Mouse (Mus musculus) limb, embryonic 12.5 days (tissue): ENCODE results near the gene Ptpra. TPM values are rescaled to one million over a fixed set of nuclear protein-coding genes. Genes with fewer than 3 reads are reported as not detected.
"Not testable (repeated sequence)": the region's sequence is repeated elsewhere in the genome, so short reads cannot be mapped to it uniquely, and the experiment has no call there.

Experiments
- ATAC-seq: fragments of 200-750 bp; cut with Nextera tagmentation; 2 replicates; pipeline ENCODE4 v1.8.0; 2017; ENCODE audit warnings: low read depth, moderate TSS enrichment; ENCODE audit not compliant: insufficient number of reproducible peaks, insufficient read depth, low FRiP score, low TSS enrichment
- H3K27ac ChIP-seq: fragments of 300-500 bp; sonication (generic); 2 replicates; pipeline ENCODE4 v1.5.1; 2016; ENCODE audit warnings: mild to moderate bottlenecking, moderate library complexity
- H3K27me3 ChIP-seq: fragments of 300-500 bp; sonication (generic); 2 replicates; pipeline ENCODE4 v1.6.1; 2016; ENCODE audit warnings: mild to moderate bottlenecking, moderate library complexity
- H3K36me3 ChIP-seq: fragments of 300-500 bp; sonication (generic); 2 replicates; pipeline ENCODE4 v1.6.1; 2016; ENCODE audit warnings: mild to moderate bottlenecking, moderate library complexity
- H3K4me1 ChIP-seq: fragments of 300-500 bp; sonication (generic); replicated peaks from 2 replicates; pipeline ENCODE4 v1.6.1; 2016
- H3K4me2 ChIP-seq: fragments of 300-500 bp; sonication (generic); 2 replicates; pipeline ENCODE4 v1.6.1; 2016; ENCODE audit warnings: mild to moderate bottlenecking, moderate library complexity
- H3K4me3 ChIP-seq: fragments of 300-500 bp; sonication (generic); replicated peaks from 2 replicates; pipeline ENCODE4 v1.5.1; 2016; ENCODE audit warnings: mild to moderate bottlenecking
- H3K9ac ChIP-seq: fragments of 300-500 bp; sonication (generic); replicated peaks from 2 replicates; pipeline ENCODE4 v1.6.1; 2016; ENCODE audit warnings: mild to moderate bottlenecking, moderate library complexity
- H3K9me3 ChIP-seq: fragments of 300-500 bp; sonication (generic); 2 replicates; pipeline ENCODE4 v1.6.1; 2016; ENCODE audit warnings: mild to moderate bottlenecking, moderate library complexity
- WGBS: fragments of 180-500 bp; shearing (Covaris S2); methylation state at CpG from one replicate; pipeline ENCODE4 v1.1.7; 2016; 5-methylcytosine and 5-hydroxymethylcytosine counted together
- polyA plus RNA-seq: library from polyadenylated mRNA; unstranded; fragments of >200 nt; fragmentation: Nextera tagmentation; extraction: Ambion mirVana; gene quantifications from 2 replicates; pipeline ENCODE4 v1.2.1, GENCODE M21; 2016

Gene Ptpra
- polyA plus RNA-seq, 1 experiment from 2014 or later: 108 TPM

DNA sequence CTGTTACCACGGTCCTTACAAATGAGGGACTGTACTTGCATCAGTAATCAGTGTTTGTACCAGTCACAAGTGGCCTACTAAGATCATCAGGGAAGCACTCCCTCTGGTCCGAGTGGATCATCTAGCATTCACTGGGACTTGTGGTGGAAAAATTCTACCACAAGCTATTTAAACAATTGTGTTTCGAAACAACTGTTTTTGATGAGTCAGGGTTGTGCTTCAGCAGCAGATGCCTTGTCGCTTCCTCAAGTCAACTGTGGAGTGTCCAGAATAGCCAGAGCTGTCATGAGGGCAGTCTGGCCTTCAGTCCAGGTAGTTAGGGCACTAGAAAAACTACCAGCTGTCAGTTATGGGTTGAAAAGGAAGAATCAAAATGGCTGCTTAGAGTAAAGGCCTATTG, 38.5 kb downstream of the Ptpra start:
- Histone ChIP-seq H3K9ac (no peak overlapping the region), H3K4me3 (no peak overlapping the region), H3K4me1 (peaks cover 9% of the 10 kb centered on the region), H3K27me3 (no peaks in the 10 kb centered on the region), H3K4me2 (no peak overlapping the region), H3K36me3 (no peaks in the 10 kb centered on the region; the same call in 1 of the 2 replicates), H3K9me3 (peaks cover 10% of the 10 kb centered on the region), H3K27ac (no peak overlapping the region)
- 87% methylated on average over 4 of the region's 4 CpGs for WGBS
- ATAC-seq: no peak

DNA sequence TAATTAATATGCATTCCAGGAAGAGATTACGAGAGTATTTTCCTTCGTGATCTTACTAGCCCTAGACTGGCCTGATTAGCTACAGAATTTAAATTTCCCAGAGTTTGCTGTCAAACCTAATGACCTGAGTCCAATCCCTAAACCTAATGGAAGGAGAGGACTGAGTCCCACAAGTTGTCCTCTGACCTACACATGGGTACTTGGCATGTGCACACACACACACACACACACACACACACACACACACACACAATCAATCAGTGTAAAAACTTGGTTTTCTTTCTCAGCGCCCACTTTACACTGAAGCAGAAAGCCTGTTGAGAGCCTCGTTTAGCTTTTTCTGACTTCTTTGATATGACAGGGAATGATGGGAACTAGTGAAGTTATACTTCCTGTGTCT, 41.1 kb downstream of the Ptpra start:
- 60% methylated on average over 4 of the region's 4 CpGs for WGBS
- Histone ChIP-seq H3K4me1 (peaks cover 9% of the 10 kb centered on the region), H3K9me3 (peaks cover 10% of the 10 kb centered on the region; the same call in 1 of the 2 replicates), H3K9ac (no peak overlapping the region), H3K27me3 (no peaks in the 10 kb centered on the region), H3K27ac (peak overlapping the region; percentile 66; the same call in 1 of the 2 replicates), H3K36me3 (no peaks in the 10 kb centered on the region; the same call in 1 of the 2 replicates), H3K4me2 (no peak overlapping the region), H3K4me3 (no peak overlapping the region)
- no peak for ATAC-seq

DNA sequence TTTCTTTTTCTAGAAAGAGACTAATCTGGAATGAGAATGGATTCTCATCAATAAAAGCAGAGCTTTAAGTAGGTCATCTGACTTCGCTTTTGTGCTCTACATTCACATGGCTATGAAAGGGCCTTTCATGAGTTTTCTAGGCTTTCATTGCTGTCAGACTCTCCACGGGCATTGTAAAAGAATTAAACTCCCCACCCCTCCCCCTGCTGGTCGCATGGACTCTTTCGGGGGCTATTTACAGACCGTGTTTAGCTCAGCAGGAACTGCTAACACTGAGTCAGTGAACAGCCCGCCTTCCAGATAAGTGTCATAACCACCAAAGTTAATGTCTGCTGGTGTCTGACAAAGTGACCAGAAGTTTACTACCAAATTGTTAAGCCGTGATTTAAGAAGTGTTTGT, 41.5 kb downstream of the Ptpra start:
- H3K36me3 ChIP-seq: no peaks in the 10 kb centered on the region; the same call in 1 of the 2 replicates
- ATAC-seq: no peak
- H3K9ac ChIP-seq: no peak overlapping the region
- peaks cover 10% of the 10 kb centered on the region; the same call in 1 of the 2 replicates for H3K9me3 ChIP-seq
- H3K4me3 ChIP-seq: no peak overlapping the region
- no peaks in the 10 kb centered on the region for H3K27me3 ChIP-seq
- no peak overlapping the region for H3K4me2 ChIP-seq
- no peak overlapping the region; the same call in 1 of the 2 replicates for H3K27ac ChIP-seq
- peaks cover 9% of the 10 kb centered on the region for H3K4me1 ChIP-seq
- WGBS: 27% methylated on average over 7 of the region's 7 CpGs

DNA sequence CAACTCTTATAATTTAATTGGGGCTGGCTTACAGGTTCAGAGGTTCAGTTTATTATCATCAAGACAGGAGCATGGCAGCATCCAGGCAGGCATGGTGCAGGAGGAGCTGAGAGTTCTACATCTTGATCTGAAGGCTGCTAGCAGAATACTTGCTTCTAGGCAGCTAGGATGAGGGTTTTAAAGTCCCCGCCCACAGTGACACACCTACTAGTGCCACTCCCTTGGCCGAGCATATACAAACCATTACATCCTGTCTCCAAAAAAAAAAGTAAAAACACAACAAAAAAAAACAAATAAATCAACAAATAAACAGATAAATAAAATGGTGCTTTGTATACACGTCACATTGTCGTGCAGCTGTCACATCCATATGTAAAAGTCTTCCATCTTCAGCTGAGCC, 45.0 kb downstream of the Ptpra start:
- not testable (repeated sequence) for ATAC-seq, H3K4me2 ChIP-seq, H3K4me1 ChIP-seq, H3K9me3 ChIP-seq, H3K9ac ChIP-seq, H3K36me3 ChIP-seq, H3K27ac ChIP-seq, H3K4me3 ChIP-seq, H3K27me3 ChIP-seq
- 89% methylated on average over 4 of the region's 4 CpGs for WGBS

DNA sequence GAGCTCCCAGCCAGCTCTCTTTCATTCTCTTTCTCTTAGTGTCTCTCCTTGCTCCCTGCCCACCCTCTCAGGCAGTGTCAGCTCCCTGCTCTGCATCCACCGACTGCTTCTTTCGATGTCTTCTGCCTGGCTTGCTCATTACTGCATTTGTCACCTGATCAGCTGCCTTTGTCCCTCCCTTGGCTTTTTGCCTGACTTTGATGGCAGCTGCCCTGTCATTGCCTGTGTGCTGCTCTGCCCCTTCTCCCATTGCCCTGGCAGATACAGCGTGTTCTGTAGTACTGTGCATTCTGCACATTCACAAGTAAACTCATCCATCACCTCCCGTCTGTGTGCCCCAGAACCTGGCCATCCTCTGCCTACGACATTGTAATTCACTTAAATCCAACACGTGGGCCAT, 46.0 kb downstream of the Ptpra start:
- H3K4me3 ChIP-seq: no peak overlapping the region
- no peak overlapping the region for H3K27ac ChIP-seq
- no peak overlapping the region for H3K4me2 ChIP-seq
- peaks cover 4% of the 10 kb centered on the region for H3K4me1 ChIP-seq
- 46% methylated on average over 6 of the region's 6 CpGs for WGBS
- H3K27me3 ChIP-seq: no peaks in the 10 kb centered on the region
- no peaks in the 10 kb centered on the region; the same call in 1 of the 2 replicates for H3K36me3 ChIP-seq
- ATAC-seq: no peak
- H3K9me3 ChIP-seq: peaks cover 6% of the 10 kb centered on the region; the same call in 1 of the 2 replicates
- no peak overlapping the region for H3K9ac ChIP-seq

DNA sequence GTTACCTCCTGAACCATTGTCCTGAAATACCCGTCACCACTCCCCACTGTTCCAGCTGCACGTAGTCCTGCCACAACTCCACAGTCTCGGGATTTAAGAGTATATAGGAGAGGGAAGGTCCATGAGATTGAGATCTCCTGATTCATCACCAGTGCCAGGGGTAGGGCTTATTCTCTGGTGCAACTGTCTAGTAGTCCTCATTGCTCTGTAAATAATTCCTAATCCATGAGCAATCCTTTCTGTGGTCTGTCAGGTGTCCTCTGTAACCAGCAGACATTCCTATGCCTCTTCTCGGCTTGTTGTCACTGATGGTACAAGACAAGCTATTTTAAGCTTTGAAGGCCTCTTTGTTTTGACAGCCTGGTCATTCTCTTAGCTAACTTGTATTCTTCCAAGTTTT, 46.9 kb downstream of the Ptpra start:
- H3K4me2 ChIP-seq: no peak overlapping the region
- H3K9me3 ChIP-seq: peaks cover 6% of the 10 kb centered on the region; the same call in 1 of the 2 replicates
- H3K27ac ChIP-seq: no peak overlapping the region
- ATAC-seq: no peak
- H3K27me3 ChIP-seq: no peaks in the 10 kb centered on the region
- no peak overlapping the region for H3K9ac ChIP-seq
- 77% methylated on average over 4 of the region's 4 CpGs for WGBS
- no peaks in the 10 kb centered on the region for H3K4me1 ChIP-seq
- H3K4me3 ChIP-seq: no peak overlapping the region
- H3K36me3 ChIP-seq: no peaks in the 10 kb centered on the region; the same call in 1 of the 2 replicates

DNA sequence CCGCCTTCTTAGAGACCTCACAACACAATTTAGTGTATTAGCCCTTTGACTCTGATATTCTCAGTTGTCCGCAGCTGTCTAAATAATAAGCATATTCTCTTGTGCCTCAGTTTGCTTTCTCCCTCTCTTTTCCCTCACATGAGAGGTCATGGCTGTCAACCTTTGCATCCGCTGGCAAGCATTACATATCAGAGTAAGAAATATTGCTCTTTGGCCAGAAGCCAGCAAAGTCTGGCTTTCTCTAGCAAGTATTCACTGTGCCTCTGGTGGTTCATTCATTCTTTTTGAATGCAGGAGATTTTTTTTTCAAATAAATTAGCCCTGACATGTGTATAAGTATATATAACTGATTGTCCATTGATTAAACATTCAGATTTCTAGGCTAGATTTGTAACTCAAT, 49.5 kb downstream of the Ptpra start:
- Histone ChIP-seq H3K36me3 (peaks cover 6% of the 10 kb centered on the region; the same call in 1 of the 2 replicates), H3K27me3 (no peaks in the 10 kb centered on the region), H3K4me1 (no peaks in the 10 kb centered on the region), H3K9ac (no peak overlapping the region), H3K9me3 (no peaks in the 10 kb centered on the region), H3K4me2 (no peak overlapping the region), H3K4me3 (no peak overlapping the region), H3K27ac (no peak overlapping the region)
- ATAC-seq: no peak
- 91% methylated on average over 3 of the region's 3 CpGs for WGBS

DNA sequence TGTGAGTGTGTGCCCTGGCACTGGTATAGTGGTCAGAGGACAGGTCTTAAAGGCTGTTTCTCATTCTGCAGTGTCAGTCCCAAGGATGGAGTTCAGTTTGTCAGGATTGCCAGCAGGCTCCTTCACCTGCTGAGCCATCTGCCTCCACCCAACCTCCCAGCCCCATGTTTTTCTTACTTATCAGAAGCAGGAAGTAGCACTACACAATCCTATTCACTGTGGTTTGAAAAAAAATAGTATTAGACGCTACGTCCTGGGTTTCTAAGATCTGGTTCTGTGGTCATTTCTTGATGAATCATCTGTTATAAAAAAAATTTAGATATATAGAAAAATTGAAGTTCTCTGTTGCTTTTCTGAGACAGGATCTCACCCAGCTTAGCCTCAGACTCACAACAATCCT, 51.5 kb downstream of the Ptpra start:
- WGBS: 94% methylated on average over 2 of the region's 2 CpGs
- no peak overlapping the region for H3K4me3 ChIP-seq

DNA sequence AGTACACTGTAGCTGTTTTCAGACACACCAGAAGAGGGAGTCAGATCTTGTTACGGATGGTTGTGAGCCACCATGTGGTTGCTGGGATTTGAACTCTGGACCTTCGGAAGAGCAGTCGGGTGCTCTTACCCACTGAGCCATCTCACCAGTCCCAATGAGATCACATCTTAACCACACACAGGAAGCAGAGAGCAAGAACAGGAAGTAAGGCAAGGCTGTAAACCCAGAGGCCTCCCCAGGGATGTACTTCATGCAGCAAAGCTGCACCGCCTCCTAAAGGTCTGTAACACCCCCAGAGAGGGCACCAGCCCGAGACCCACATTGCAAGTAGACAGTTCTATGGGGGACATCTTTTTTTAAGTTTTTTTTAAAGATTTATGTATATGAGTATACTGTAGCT, 61.5 kb downstream of the Ptpra start:
- H3K4me2 ChIP-seq, H3K9me3 ChIP-seq, ATAC-seq, H3K27ac ChIP-seq, H3K27me3 ChIP-seq, H3K9ac ChIP-seq, H3K4me1 ChIP-seq, H3K4me3 ChIP-seq: not testable (repeated sequence)
- WGBS: 96% methylated on average over 4 of the region's 5 CpGs
- peaks cover 57% of the 10 kb centered on the region for H3K36me3 ChIP-seq

More for the DNA sequence above, 51.5 kb downstream of the Ptpra start:
- Histone ChIP-seq H3K27me3 (no peaks in the 10 kb centered on the region), H3K4me1 (no peaks in the 10 kb centered on the region), H3K36me3 (peaks cover 23% of the 10 kb centered on the region), H3K27ac (no peak overlapping the region), H3K4me2 (no peak overlapping the region), H3K9ac (no peak overlapping the region), H3K9me3 (no peaks in the 10 kb centered on the region)
- no peak for ATAC-seq

DNA sequence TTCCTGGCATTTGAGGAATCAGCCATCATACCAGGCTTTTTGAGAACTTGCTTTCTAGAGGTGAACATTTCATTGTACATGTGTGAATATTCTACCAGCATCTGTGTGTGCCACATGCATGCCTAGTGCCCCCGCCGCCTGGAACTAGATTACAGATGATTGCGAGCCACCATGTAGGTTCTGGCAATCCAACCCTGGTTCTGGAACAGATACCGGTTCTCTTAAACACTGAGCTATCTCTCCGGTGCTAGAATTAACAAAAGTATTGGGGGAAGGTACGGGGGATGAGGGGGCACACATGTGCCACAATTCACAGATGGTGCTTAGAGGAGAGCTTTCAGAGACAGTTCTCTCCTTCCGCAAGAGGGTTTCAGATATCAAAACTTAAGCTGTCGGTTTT, 63.8 kb downstream of the Ptpra start:
- peaks cover 59% of the 10 kb centered on the region for H3K36me3 ChIP-seq
- WGBS: 91% methylated on average over 8 of the region's 8 CpGs
- H3K27ac ChIP-seq: no peak overlapping the region
- H3K4me2 ChIP-seq: no peak overlapping the region
- no peaks in the 10 kb centered on the region for H3K4me1 ChIP-seq
- no peak overlapping the region for H3K4me3 ChIP-seq
- ATAC-seq: no peak
- no peak overlapping the region for H3K9ac ChIP-seq
- no peaks in the 10 kb centered on the region for H3K9me3 ChIP-seq
- H3K27me3 ChIP-seq: no peaks in the 10 kb centered on the region

DNA sequence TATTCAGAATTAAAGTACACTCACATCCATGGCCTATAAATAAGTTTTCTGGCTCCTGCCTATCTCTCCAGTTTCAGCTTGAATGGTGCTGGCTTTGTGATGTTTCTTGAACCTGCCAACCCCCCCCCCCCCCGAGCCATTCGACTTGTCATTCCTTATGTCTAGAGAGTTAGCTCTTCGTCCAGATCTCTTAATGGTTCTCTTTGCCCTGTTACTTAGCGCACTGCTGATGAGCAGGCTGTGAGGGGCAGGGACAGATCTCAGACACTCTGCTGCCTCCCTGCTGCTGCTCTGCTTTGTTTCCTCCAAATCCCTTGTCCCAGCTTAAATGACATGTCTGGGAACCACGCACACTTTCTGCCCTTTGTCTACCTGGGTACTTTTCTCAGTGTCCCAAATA, 65.7 kb downstream of the Ptpra start:
- H3K4me1 ChIP-seq: no peaks in the 10 kb centered on the region
- H3K27ac ChIP-seq: no peak overlapping the region
- ATAC-seq: no peak
- no peaks in the 10 kb centered on the region for H3K9me3 ChIP-seq
- peaks cover 67% of the 10 kb centered on the region for H3K36me3 ChIP-seq
- H3K9ac ChIP-seq: no peak overlapping the region
- 77% methylated on average over 5 of the region's 5 CpGs for WGBS
- no peaks in the 10 kb centered on the region for H3K27me3 ChIP-seq
- H3K4me3 ChIP-seq: no peak overlapping the region
- no peak overlapping the region for H3K4me2 ChIP-seq

DNA sequence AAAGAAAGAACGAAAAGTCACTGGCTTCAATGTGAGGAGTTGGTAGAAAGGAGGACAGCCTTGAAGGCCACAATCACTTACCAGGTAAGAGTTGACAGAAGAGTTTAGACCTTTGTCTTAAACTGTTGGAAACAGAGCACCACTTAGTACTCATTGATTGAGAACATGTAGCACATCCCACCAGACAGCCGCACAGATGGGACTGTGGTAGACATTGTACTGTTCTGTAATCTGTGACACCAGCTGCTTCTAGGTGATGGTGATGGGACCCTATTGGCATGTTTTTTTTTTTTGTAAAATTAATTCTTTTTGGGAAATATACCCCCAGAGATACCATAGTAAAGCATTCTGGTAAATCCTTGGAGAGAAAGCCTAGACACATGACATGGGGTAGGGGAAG, 71.8 kb downstream of the Ptpra start:
- H3K9me3 ChIP-seq: no peaks in the 10 kb centered on the region
- no peak overlapping the region for H3K27ac ChIP-seq
- H3K4me2 ChIP-seq: no peak overlapping the region
- H3K27me3 ChIP-seq: no peaks in the 10 kb centered on the region
- no peak overlapping the region for H3K4me3 ChIP-seq
- WGBS: 93% methylated on average over 2 of the region's 2 CpGs
- ATAC-seq: no peak
- no peaks in the 10 kb centered on the region for H3K4me1 ChIP-seq
- no peak overlapping the region for H3K9ac ChIP-seq
- peaks cover 90% of the 10 kb centered on the region for H3K36me3 ChIP-seq
